Mouse (Mus musculus): ENCODE results near the gene Kcnq4. TPM values are rescaled to one million over a fixed set of nuclear protein-coding genes. Genes with fewer than 3 reads are reported as not detected.

Kcnq4 gene
- polyA plus RNA-seq, 1 experiment, result 0.86 TPM

DNA sequence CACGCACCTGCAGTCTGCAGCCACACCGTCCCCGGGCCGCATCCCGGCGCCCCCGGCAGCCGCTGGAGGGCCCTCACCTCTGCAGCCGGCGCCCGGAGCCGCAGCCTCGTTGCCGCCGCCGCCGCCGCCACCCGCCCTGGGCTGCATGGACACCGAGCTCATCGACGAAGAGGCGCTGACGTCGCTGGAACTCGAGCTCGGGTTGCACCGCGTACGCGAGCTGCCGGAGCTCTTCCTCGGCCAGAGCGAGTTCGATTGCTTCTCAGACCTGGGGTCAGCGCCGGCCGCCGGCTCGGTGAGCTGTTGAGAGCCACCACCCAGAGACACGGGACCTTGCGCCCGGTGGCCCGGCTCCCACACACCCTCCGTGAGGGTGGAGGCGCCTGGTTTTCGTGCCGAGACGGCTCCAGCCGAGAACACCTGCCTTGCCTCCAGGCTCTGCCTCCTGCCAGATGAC lies 81.3 kb downstream of the Kcnq4 start:
- TF ChIP-seq CTCF (conservative IDR thresholded peaks at IDR 0.05; ENCODE audit: insufficient read depth, insufficient read length, low read depth, low read length) (no peak), POLR2A (IDR thresholded peaks at IDR 0.05; ENCODE audit: low read depth, low read length) (no peak)
- Histone ChIP-seq H3K27me3 (replicated peaks; ENCODE audit: control insufficient read depth, insufficient read depth, low read length) (no peaks in the 10 kb centered on the region), H3K4me1 (ENCODE audit: control insufficient read depth, insufficient read depth, low read length) (no peaks in the 10 kb centered on the region), H3K4me3 (ENCODE audit: insufficient read depth, low read depth, low read length) (peak overlapping the region; percentile 43), H3K27ac (ENCODE audit: insufficient read depth, low read depth, low read length) (no peak overlapping the region), H3K36me3 (ENCODE audit: control insufficient read depth, insufficient read depth, low read length) (no peaks in the 10 kb centered on the region)
- WGBS, result 1% methylated on average over 50 of the region's 50 CpGs
- DNase-seq, result peak; percentile 59

DNA sequence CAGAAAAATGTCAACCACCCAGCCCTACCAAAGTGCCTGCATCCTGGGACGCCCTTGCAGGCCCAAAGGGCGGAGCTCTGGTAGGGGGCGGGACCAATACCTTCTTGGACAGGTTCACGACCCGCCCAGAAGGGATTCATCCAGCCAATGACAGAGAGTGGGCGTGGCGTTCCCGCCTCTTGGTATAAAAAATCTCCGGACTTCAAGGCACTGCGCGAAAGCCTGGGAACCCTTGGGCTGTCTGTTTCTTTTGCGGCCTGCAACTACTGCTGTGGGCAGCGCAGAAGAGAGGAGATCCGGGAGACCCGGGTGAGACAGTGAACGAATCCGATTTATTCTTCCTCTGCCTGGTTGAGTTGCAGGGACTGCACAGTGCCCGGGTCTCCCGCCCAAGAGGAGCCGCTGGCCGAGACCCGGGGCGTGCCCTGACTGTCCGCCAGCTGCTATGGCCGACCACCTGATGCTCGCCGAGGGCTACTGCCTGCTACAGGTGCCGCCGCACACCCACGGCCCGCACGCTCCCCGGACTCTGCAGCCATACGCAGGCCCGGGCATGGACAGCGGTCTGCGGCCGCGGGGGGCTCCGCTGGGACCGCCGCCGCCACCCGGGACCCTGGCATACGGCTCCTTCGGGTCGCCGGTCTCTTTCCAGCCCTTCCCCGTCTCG lies 81.9 kb downstream of the Kcnq4 start, which contains the start of gene Cited4:
Gene Cited4 (plus strand): TSS at position 215 of the 667 bp plus-strand sequence.
- Histone ChIP-seq H3K4me1 (ENCODE audit: control insufficient read depth, insufficient read depth, low read length) (no peaks in the 10 kb centered on the region), H3K27ac (ENCODE audit: insufficient read depth, low read depth, low read length) (no peak within 1 kb of the TSS), H3K36me3 (ENCODE audit: control insufficient read depth, insufficient read depth, low read length) (no peaks in the 10 kb centered on the region), H3K27me3 (replicated peaks; ENCODE audit: control insufficient read depth, insufficient read depth, low read length) (no peaks in the 10 kb centered on the region), H3K4me3 (ENCODE audit: insufficient read depth, low read depth, low read length) (peak within 1 kb of the TSS; percentile 43)
- WGBS, result 1% methylated on average over 50 of the region's 50 CpGs
- DNase-seq, result peak; percentile 97
- no peak for TF ChIP-seq CTCF (conservative IDR thresholded peaks at IDR 0.05; ENCODE audit: insufficient read depth, insufficient read length, low read depth, low read length)
- peak; percentile 88 for TF ChIP-seq POLR2A (IDR thresholded peaks at IDR 0.05; ENCODE audit: low read depth, low read length)

DNA sequence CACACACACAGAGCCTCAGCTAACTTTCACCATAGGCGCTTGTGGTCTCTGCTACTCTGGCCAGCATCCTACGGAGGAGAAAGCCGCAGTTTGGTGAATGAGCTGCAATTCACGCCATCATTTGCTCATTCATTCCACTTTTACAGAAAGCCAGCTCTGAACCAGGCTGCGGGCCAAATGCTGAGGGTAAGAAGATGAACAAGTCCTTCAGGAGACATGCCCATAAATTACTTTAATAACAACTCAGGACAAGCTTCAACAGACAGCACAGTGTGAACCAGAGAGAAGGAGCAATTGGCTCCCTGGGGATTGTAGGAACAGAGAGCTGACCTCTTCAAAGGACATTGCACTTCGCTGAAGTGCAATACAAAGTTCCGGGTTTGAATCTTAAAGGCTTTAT lies 82.6 kb downstream of the Kcnq4 start:
- WGBS, result 57% methylated on average over 7 of the region's 7 CpGs
- TF ChIP-seq POLR2A (IDR thresholded peaks at IDR 0.05; ENCODE audit: low read depth, low read length) (no peak), CTCF (conservative IDR thresholded peaks at IDR 0.05; ENCODE audit: insufficient read depth, insufficient read length, low read depth, low read length) (no peak)
- H3K36me3 ChIP-seq (ENCODE audit: control insufficient read depth, insufficient read depth, low read length), result no peaks in the 10 kb centered on the region
- no peak overlapping the region for H3K27ac ChIP-seq (ENCODE audit: insufficient read depth, low read depth, low read length)
- no peaks in the 10 kb centered on the region for H3K4me1 ChIP-seq (ENCODE audit: control insufficient read depth, insufficient read depth, low read length)
- no peak overlapping the region for H3K4me3 ChIP-seq (ENCODE audit: insufficient read depth, low read depth, low read length)
- H3K27me3 ChIP-seq (replicated peaks; ENCODE audit: control insufficient read depth, insufficient read depth, low read length), result no peaks in the 10 kb centered on the region
- peak; percentile 30 for DNase-seq

DNA sequence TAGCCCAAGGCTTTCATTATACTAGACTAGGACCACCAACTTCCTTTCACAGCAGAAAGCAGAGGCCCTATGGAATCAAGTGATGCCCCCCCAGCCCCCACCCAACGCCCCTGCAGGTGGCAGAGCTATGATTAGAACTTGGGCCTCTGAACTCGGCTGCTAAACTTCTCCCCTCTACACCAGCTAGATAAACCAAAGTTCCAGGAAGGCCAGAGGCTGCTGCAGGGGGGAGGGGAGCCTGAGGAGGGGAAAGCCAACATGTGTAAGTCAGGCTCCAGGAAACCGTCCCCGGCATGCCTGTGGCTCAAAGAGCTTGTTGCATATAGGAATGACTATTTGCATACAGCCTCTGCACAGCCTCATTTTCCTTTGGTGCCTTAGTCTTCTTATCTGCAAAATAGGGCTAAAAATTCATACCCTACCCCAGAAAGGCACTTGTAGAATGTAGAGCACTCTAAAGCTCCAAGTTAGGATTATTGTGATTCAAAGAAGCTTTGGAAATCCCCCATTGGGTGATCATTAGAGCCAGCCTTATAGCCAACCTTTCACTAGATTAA lies 83.2 kb downstream of the Kcnq4 start:
- H3K27ac ChIP-seq (ENCODE audit: insufficient read depth, low read depth, low read length), result no peak overlapping the region
- no peak for DNase-seq
- H3K4me3 ChIP-seq (ENCODE audit: insufficient read depth, low read depth, low read length), result no peak overlapping the region
- TF ChIP-seq CTCF (conservative IDR thresholded peaks at IDR 0.05; ENCODE audit: insufficient read depth, insufficient read length, low read depth, low read length) (no peak), POLR2A (IDR thresholded peaks at IDR 0.05; ENCODE audit: low read depth, low read length) (no peak)
- no peaks in the 10 kb centered on the region for H3K36me3 ChIP-seq (ENCODE audit: control insufficient read depth, insufficient read depth, low read length)
- WGBS, result 78% methylated on average over 4 of the region's 4 CpGs
- no peaks in the 10 kb centered on the region for H3K4me1 ChIP-seq (ENCODE audit: control insufficient read depth, insufficient read depth, low read length)
- H3K27me3 ChIP-seq (replicated peaks; ENCODE audit: control insufficient read depth, insufficient read depth, low read length), result no peaks in the 10 kb centered on the region

DNA sequence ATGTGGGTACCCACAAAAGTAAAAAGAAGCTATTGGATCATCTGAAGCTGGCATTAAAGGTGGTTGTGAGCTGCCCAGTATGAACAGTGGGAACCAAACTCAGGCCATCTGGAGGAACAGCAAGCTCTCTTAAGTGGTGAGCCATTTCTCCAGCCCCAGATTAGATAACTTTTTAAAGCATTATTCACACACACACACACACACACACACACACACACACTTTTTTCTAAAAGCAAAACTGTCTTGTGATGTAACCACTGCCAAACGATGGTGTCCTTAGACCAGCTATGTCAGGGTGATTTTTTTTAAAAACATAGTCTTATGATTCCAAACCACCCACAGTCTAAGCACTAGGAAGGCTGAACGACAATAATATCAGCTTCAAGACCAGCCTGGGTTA lies 83.8 kb downstream of the Kcnq4 start:
- Histone ChIP-seq H3K4me3 (ENCODE audit: insufficient read depth, low read depth, low read length) (no peak overlapping the region), H3K27me3 (replicated peaks; ENCODE audit: control insufficient read depth, insufficient read depth, low read length) (no peaks in the 10 kb centered on the region), H3K36me3 (ENCODE audit: control insufficient read depth, insufficient read depth, low read length) (no peaks in the 10 kb centered on the region), H3K27ac (ENCODE audit: insufficient read depth, low read depth, low read length) (no peak overlapping the region), H3K4me1 (ENCODE audit: control insufficient read depth, insufficient read depth, low read length) (no peaks in the 10 kb centered on the region)
- TF ChIP-seq CTCF (conservative IDR thresholded peaks at IDR 0.05; ENCODE audit: insufficient read depth, insufficient read length, low read depth, low read length) (no peak), POLR2A (IDR thresholded peaks at IDR 0.05; ENCODE audit: low read depth, low read length) (no peak)
- 88% methylated on average over 2 of the region's 2 CpGs for WGBS
- no peak for DNase-seq

DNA sequence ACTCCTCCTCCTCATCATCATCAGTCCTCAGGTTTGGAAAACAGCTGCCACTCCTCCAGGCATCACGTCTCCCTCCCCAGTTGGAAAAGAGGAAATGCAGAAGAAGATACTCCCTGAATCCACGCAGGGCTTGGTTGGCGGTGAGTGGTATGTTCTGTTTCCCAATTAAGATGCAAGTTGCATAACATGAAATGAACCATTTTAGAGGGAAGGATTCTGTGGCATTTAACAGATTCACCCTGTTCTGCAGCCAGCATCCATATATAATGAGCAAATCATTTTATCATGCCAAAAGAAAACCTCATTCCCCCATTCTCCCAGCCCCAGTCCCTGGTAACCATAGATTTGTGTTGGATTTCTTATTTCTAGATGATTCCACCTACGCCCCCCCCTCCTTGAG lies 87.9 kb downstream of the Kcnq4 start:
- Histone ChIP-seq H3K4me1 (ENCODE audit: control insufficient read depth, insufficient read depth, low read length) (no peaks in the 10 kb centered on the region), H3K4me3 (ENCODE audit: insufficient read depth, low read depth, low read length) (no peak overlapping the region), H3K27ac (ENCODE audit: insufficient read depth, low read depth, low read length) (no peak overlapping the region), H3K36me3 (ENCODE audit: control insufficient read depth, insufficient read depth, low read length) (no peaks in the 10 kb centered on the region), H3K27me3 (replicated peaks; ENCODE audit: control insufficient read depth, insufficient read depth, low read length) (no peaks in the 10 kb centered on the region)
- TF ChIP-seq POLR2A (IDR thresholded peaks at IDR 0.05; ENCODE audit: low read depth, low read length), result no peak
- TF ChIP-seq CTCF (conservative IDR thresholded peaks at IDR 0.05; ENCODE audit: insufficient read depth, insufficient read length, low read depth, low read length), result no peak
- 71% methylated on average over 4 of the region's 4 CpGs for WGBS
- DNase-seq, result no peak

DNA sequence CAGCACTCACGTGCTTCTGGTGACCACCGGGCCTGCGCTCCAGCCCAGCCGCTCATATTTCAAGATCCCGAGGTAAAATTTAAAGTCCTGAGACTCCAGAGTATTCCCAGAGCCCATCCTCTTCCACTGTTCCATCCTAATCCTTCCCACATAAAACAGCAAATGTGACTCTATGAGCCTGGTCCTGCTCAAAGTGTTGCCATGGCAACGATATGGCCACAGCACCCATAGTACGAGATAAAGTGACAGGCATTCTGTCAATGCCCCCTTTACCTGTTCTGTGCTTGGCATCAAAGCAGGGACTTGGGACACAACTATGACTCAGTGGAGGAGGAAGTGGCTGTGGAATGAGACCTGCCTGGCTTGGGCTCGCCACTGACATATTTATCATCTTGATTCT lies 92.5 kb downstream of the Kcnq4 start:
- no peak overlapping the region for H3K4me3 ChIP-seq (ENCODE audit: insufficient read depth, low read depth, low read length)
- no peaks in the 10 kb centered on the region for H3K36me3 ChIP-seq (ENCODE audit: control insufficient read depth, insufficient read depth, low read length)
- H3K4me1 ChIP-seq (ENCODE audit: control insufficient read depth, insufficient read depth, low read length), result no peaks in the 10 kb centered on the region
- DNase-seq, result no peak
- H3K27me3 ChIP-seq (replicated peaks; ENCODE audit: control insufficient read depth, insufficient read depth, low read length), result no peaks in the 10 kb centered on the region
- no peak for TF ChIP-seq CTCF (conservative IDR thresholded peaks at IDR 0.05; ENCODE audit: insufficient read depth, insufficient read length, low read depth, low read length)
- no peak for TF ChIP-seq POLR2A (IDR thresholded peaks at IDR 0.05; ENCODE audit: low read depth, low read length)
- 69% methylated on average over 8 of the region's 8 CpGs for WGBS
- no peak overlapping the region for H3K27ac ChIP-seq (ENCODE audit: insufficient read depth, low read depth, low read length)
